Mouse (Mus musculus): ENCODE measurements around the gene Ndufb5.
"Not testable (repeated sequence)": the region's sequence is repeated elsewhere in the genome, so short reads cannot be mapped to it uniquely, and the experiment has no call there.

Gene Ndufb5

GRCm38 (mm10) chr3:32727861-32728260 lies 8.9 kb upstream of the Ndufb5 start:
- no peak for DNase-seq

DNA sequence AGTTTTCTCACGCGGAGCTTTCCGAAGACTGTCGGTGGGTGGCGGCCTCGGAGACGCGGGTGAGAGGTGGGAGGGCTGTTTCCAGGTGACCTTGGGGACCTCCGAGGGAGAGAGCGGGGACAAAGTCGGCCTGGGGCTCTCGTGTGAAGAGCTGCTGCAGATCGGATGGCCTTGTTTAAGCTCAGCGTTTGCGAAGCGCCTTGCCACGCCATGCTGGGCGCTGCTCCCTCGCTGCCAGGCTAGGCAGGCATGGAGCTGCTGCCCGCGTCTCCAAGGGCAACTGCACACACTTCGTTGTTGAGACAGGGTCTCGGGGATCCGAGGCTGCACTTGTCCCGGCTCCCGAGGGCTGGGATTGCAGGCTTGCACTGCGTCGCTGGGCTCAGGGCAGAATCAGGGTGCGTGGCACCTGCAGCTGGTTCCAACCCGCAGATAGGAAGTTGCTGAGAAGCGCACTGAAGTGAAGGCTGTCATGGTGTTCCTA lies 424 bp downstream of the Ndufb5 start, which contains the start of gene Mrpl47:
Gene Mrpl47 (minus strand): TSS at position 434 of the 484 bp plus-strand sequence.
- no peak for DNase-seq

DNA sequence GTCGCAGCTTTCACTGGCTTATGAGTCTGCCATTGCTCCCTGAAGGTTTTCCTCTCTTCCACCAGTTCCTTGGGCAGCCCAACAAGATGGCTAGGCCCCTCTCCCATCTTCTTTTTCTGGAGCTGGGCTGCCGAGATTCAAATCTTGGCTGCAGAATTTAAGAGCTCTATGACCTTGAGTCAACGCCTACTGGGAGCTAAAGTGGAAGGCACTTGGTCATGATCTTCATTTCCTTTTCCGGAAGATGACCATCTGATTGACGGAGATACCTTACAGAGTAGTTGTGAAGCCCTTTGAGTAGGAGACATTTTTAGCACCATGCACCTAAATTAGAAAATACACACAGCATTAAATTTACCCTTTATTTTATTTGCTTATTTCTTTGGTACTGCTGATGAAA lies 1.8 kb downstream of the Ndufb5 start:
- DNase-seq: no peak

- DNase-seq: no peak
Observed at GRCm38 (mm10) chr3:32742276-32742780, 5.5 kb downstream of the Ndufb5 start.

DNA sequence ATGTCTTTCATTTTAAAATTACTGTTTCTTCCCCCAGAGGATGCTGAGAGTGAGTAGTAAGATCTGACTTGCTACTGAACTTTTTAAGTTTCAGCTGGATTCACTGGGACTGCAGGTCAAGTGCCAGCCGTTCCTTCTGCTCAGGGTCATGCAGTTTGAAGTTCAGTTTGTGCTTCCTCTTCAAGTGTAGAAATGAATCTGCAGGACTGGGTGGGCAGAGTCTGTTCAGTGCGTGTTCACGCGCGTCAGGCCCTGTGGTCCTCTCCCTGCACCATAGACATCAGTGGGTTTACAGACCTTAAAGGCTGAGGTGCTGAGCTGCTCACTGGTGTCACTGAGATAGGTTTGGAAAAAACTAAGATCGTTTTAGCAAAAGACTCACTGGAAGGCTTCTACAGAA lies 8.2 kb downstream of the Ndufb5 start:
- no peak for DNase-seq

DNA sequence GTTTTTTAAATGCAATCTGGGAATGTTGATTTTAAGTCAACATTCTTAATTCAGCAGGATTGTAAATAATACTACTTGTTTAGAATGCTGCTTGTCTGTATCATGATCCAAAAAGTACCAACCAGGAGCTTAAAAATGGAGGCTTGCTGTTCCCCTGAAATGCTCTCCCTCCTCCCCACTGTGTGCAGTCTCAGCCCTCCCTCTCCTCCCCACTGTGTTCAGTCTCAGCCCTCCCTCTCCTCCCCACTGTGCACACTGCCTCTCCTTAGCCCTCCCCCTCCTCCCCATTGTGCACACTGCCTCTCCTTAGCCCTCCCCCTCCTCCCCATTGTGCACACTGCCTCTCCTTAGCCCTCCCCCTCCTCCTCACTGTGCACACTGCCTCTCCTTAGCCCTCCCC lies 8.6 kb downstream of the Ndufb5 start:
- DNase-seq: not testable (repeated sequence)

GRCm38 (mm10) chr3:32748384-32748783 lies 11.6 kb downstream of the Ndufb5 start:
- DNase-seq: no peak

DNA sequence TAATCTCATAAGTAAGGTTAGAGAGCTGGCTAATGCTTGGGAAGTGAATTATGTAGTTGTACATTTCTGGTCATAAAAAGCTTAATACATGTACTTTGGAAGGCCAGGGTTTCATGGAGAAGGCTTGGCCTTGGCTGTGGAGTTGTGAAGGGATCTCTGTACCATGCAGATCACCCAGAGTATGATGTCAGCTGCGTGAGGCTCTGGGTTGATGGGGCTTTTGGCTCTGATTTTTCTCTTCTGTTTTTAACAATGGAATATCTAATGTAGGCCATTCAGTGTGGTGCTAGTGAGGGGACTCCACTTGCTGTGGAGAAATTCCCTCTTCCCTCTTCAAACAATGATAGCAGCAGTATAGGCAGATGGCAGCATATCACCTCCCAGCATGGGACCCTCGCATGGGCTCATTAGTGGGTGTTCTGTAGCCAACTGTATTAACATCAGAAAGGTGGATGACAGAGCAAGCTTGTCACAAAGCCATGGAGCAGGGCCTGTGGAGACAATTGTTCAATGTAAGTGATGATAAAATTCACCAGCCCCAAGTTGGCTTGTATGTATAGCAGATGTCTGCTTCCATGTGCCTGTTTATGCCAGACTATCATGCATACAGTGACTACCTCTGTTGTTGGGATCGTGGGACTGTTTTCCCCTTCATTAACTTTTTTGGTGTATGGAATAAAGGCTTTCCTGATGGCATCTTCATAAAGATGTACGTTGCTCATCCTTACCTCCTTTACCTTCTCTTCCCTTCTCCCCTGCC lies 13.2 kb downstream of the Ndufb5 start:
- no peak for DNase-seq

- DNase-seq: no peak
Observed at GRCm38 (mm10) chr3:32754384-32754915, 17.7 kb downstream of the Ndufb5 start.

GRCm38 (mm10) chr3:32759212-32759611 lies 22.4 kb downstream of the Ndufb5 start:
- DNase-seq: no peak

DNA sequence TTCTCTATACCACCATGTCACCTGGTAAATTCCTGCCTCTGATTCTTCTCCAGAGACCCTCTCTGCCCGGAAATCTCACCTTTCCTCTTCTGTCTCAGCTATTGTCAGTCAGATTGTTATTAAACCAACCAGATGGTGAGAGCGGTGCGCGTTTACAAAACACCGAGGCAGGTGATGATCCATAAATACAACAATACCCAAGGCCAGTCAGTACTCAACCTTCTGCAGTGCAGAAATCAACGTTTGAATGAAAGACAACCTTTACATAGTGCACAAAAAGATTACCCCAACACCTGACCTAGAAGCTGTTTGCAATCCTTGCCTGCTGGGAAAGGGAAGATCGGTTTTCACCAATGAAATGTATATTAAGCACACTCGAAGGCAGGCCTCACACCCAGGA lies 26.2 kb downstream of the Ndufb5 start:
- DNase-seq: no peak

DNA sequence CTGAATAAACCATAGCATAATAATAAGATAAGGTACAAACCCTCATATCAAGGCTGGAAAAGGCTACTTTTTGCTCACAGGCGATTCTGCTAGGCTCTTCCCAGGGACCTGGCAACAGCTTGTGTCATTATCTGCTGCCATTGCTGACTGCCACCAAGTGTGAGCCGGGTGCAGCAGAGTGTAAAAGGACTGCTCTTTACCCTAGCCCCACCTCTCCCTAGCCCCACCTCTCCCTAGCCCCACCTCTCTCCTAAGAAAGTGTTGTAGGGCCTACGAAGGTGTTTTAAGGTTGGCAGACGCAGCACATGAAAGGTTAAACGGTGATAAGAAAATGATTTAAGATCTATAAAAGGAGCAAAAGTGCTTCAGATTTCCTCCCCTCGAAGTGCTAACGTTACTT lies 27.1 kb downstream of the Ndufb5 start:
- DNase-seq: no peak

DNA sequence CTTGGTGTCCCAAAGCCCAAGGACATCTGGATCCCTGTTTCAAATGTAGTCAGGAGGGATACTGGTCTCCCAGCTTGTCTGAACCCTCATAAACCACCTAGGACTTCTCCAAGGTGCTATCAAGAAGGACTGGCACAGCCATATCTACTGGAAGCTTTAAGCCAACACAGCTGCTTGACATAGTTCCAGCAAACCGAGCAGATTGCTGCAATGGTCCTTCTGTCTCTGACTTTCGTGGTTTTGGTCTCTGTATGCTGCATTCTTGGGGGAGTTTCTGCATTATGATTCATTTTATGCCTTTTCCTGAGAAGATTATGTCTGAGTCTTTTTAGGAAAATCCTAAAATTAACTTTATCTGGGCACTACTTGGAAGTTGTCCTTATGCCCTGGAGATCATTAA lies 34.0 kb downstream of the Ndufb5 start:
- DNase-seq: no peak
